26 mouse cellular contexts compared by ENCODE assay signal in genomic region chr16:34844783-34845182, GRCm38 (mm10).
"Had no signal": no experiment of that assay in that cellular context is flagged by ENCODE, and none has a peak within 500 bp of the region (broad histone marks: within the 10 kb centered on the region; RNA-seq: fewer than 3 reads in every experiment).

No protein-coding gene starts in this region.

- H3K36me3 ChIP-seq: heart, embryonic 13.5 days; heart, embryonic 15.5 days; hindbrain, embryonic 13.5 days; hindbrain, embryonic 15.5 days; kidney, embryonic 15.5 days; limb, embryonic 13.5 days; limb, embryonic 15.5 days; liver, embryonic 12.5 days had no signal

- DNase-seq: gastrocnemius, postnatal 14 days; gastrocnemius, postnatal 36 days; heart, adult 11 months; heart, adult 2 months; heart, postnatal 14 days; heart, postnatal 36 days; kidney, adult 11 months; kidney, adult 2 months; kidney, adult 9 months; kidney, postnatal 14 days; kidney, postnatal 36 days; layer of hippocampus, adult 9-11 months; layer of hippocampus, postnatal 36 days; left cerebral cortex, postnatal 4 days had no signal

- H3K4me1 ChIP-seq: hindbrain, embryonic 15.5 days; liver, embryonic 12.5 days had no signal

- H3K9ac ChIP-seq: heart, embryonic 13.5 days; heart, embryonic 15.5 days; hindbrain, embryonic 13.5 days; hindbrain, embryonic 15.5 days; kidney, embryonic 15.5 days; limb, embryonic 13.5 days; limb, embryonic 15.5 days; liver, embryonic 12.5 days had no signal

- H3K27ac ChIP-seq: heart, adult 2 months; heart, embryonic 13.5 days; heart, embryonic 15.5 days; hindbrain, embryonic 13.5 days; hindbrain, embryonic 15.5 days; hindbrain, postnatal 0 days; kidney, embryonic 15.5 days; kidney, postnatal 0 days; limb, embryonic 13.5 days; limb, embryonic 15.5 days; liver, embryonic 12.5 days had no signal

- H3K4me3 ChIP-seq: heart, adult 2 months; heart, embryonic 13.5 days; heart, embryonic 15.5 days; hindbrain, embryonic 13.5 days; hindbrain, embryonic 15.5 days; kidney, embryonic 15.5 days; limb, embryonic 13.5 days; limb, embryonic 15.5 days; liver, embryonic 12.5 days had no signal

- H3K4me2 ChIP-seq: heart, embryonic 11.5 days; heart, embryonic 13.5 days; heart, embryonic 15.5 days; hindbrain, embryonic 13.5 days; hindbrain, embryonic 15.5 days; kidney, embryonic 15.5 days; limb, embryonic 13.5 days; limb, embryonic 15.5 days; liver, embryonic 12.5 days had no signal

- H3K27me3 ChIP-seq: heart, embryonic 13.5 days; heart, embryonic 15.5 days; hindbrain, embryonic 13.5 days; hindbrain, embryonic 15.5 days; kidney, embryonic 15.5 days; liver, embryonic 12.5 days had no signal

- ATAC-seq: hindbrain, postnatal 0 days; intestine, embryonic 16.5 days; liver, embryonic 12.5 days had no signal

- H3K9me3 ChIP-seq: heart, embryonic 13.5 days; heart, embryonic 15.5 days; hindbrain, embryonic 15.5 days; kidney, embryonic 15.5 days; limb, embryonic 13.5 days; limb, embryonic 15.5 days; liver, embryonic 12.5 days had no signal
